Mouse (Mus musculus) brain, embryonic 14.5 days (tissue): ENCODE measurements around the gene Armc3.
A peak's percentile ranks its signal among the peaks of the same experiment; 100 is the strongest.

Source experiments
- CTCF ChIP-seq: fragments of 200-500 bp; IDR thresholded peaks from 2 replicates; pipeline ENCODE4 v1.5.1; 2012; ENCODE audit warnings: inconsistent platforms, mild to moderate bottlenecking, moderate library complexity, borderline replicate concordance; ENCODE audit not compliant: insufficient read depth, insufficient read length; ENCODE audit errors: extremely low read depth
- POLR2A ChIP-seq: fragments of 200-500 bp; IDR thresholded peaks from 2 replicates; pipeline ENCODE4 v1.6.1; 2012; ENCODE audit warnings: mild to moderate bottlenecking, inconsistent platforms, borderline replicate concordance; ENCODE audit not compliant: poor library complexity, insufficient read depth, insufficient read length, severe bottlenecking; ENCODE audit errors: extremely low read depth

DNA sequence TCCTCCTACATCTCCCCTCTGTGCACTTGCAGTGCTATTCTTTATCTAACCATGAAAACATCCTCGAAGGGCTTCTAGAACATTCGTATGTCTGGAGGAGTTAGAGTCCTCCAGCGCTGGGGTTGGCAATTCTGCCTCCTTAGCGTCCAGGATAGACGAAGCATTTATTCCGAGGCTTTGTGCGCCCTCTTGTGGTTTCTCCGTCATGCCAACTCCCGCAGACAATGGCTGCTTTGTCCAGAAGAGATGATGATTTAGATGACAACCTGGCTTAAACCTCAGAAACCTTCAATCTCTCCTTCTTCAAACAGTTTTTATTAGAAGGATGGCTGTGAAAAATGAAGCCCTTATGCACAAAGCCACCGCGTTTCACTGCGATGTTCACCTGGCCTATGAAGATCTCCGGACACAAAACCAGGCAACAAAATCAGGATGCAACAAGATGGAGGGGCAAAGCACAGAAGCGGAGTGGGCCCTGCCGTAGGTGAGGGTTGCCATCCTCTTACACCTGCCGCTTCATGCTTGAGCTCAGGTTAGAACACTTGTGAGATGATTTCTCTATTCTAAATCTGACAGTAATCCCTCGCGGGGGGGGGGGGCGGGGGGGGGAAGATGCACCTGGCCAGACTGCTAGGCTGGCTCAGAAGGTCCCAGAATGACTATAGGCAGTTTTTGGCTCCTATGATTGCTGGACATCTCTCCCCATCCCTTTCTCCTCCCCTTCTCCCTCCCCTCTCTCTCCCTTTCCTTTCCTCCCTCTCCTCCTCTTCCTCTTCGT lies 145.7 kb downstream of the Armc3 start:
- TF ChIP-seq POLR2A (no peak), CTCF (peak; percentile 92)
